Mouse (Mus musculus) hindbrain, embryonic 16.5 days (tissue): ENCODE measurements around the gene Lmo7. TPM values are rescaled to one million over a fixed set of nuclear protein-coding genes. Genes with fewer than 3 reads are reported as not detected.

ENCODE experiments used
- ATAC-seq: fragments of 200-750 bp; cut with Nextera tagmentation; 2 replicates; pipeline ENCODE4 v1.8.0; 2017; ENCODE audit warnings: moderate TSS enrichment, moderate library complexity
- H3K27ac ChIP-seq: fragments of 300-500 bp; sonication (generic); 2 replicates; pipeline ENCODE4 v1.5.1; 2014; ENCODE audit warnings: low read depth, mild to moderate bottlenecking, control low read depth, low read length, moderate library complexity
- H3K27me3 ChIP-seq: fragments of 300-500 bp; sonication (generic); replicated peaks from 2 replicates; pipeline ENCODE4 v1.6.1; 2014; ENCODE audit warnings: low read length; ENCODE audit not compliant: control insufficient read depth, insufficient read depth
- H3K36me3 ChIP-seq: fragments of 300-500 bp; sonication (generic); 2 replicates; pipeline ENCODE4 v1.6.1; 2014; ENCODE audit warnings: mild to moderate bottlenecking, low read length, moderate library complexity, mixed read lengths; ENCODE audit not compliant: control insufficient read depth, insufficient read depth
- H3K4me1 ChIP-seq: fragments of 300-500 bp; sonication (generic); 2 replicates; pipeline ENCODE4 v1.6.1; 2014; ENCODE audit warnings: low read depth, low read length; ENCODE audit not compliant: control insufficient read depth, insufficient read depth
- H3K4me2 ChIP-seq: fragments of 300-500 bp; sonication (generic); 2 replicates; pipeline ENCODE4 v1.6.1; 2014; ENCODE audit warnings: mild to moderate bottlenecking, low read length, control low read depth, moderate library complexity
- H3K4me3 ChIP-seq: fragments of 300-500 bp; sonication (generic); 2 replicates; pipeline ENCODE4 v1.5.1; 2014; ENCODE audit warnings: mild to moderate bottlenecking, low read length, control low read depth, moderate library complexity
- H3K9ac ChIP-seq: fragments of 300-500 bp; sonication (generic); 2 replicates; pipeline ENCODE4 v1.6.1; 2014; ENCODE audit warnings: low read depth, mild to moderate bottlenecking, control low read depth, low read length, moderate library complexity
- H3K9me3 ChIP-seq: fragments of 300-500 bp; sonication (generic); 2 replicates; pipeline ENCODE4 v1.6.1; 2014; ENCODE audit warnings: mild to moderate bottlenecking, low read length, moderate library complexity; ENCODE audit not compliant: control insufficient read depth
- WGBS: fragments of 180-500 bp; shearing (Covaris S2); extraction: QIAGEN DNeasy Blood & Tissue Kit; methylation state at CpG from one replicate; pipeline ENCODE4 v1.1.7; 2014; 5-methylcytosine and 5-hydroxymethylcytosine counted together
- polyA plus RNA-seq: library from polyadenylated mRNA; unstranded; fragments of >200 nt; fragmentation: Nextera tagmentation; extraction: Ambion mirVana; gene quantifications from 2 replicates; pipeline ENCODE4 v1.2.1, GENCODE M21; 2015

Gene Lmo7
- polyA plus RNA-seq, 1 experiment from 2014 or later = 2.3 TPM

DNA sequence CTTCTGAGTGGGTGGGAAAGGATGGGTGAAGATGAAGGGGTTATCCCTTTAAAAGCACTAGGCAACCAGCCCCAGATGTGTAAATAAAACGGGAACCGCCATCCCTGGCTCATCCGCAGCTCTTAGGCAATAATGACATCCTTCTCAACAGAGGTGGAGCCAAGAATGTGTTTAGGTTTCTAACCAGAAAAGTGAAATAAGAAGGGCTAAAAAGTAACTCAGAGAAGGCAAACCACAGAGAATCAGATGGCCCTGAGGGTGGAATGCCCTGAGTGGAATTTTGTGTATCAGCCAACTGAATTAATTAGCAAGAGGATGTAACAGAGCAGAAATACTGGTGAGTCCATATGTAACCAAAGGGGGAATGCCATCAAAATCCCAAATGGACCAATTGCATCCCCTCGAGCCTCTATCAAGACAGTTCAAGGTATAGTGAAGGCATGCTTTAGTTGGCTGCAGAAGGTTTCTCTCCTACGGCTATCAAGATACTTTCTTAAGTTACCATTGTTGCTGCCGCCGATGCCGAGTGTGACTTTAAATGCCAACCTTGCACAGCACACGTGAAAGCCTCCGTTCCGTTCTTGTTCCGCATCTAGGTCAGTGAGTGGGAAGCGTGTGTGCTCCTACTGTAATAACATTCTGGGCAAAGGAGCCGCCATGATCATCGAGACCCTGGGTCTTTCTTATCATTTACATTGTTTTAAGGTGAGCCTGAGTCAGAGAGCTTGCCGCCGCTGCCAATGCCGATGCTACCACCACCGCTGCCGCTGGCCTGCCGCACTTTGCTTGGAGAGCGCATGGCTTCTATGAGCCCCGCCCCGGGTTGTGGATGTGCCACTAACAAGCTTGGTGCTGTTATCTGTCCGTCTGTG, 201.1 kb downstream of the Lmo7 start:
- Histone ChIP-seq H3K4me1 (no peaks in the 10 kb centered on the region), H3K27me3 (no peaks in the 10 kb centered on the region), H3K36me3 (no peaks in the 10 kb centered on the region), H3K27ac (no peak overlapping the region), H3K9me3 (no peaks in the 10 kb centered on the region), H3K4me2 (no peak overlapping the region), H3K4me3 (no peak overlapping the region), H3K9ac (no peak overlapping the region)
- 95% methylated on average over 25 of the region's 25 CpGs for WGBS
- no peak for ATAC-seq

GRCm38 (mm10) chr14:101931448-101931750, 201.6 kb downstream of the Lmo7 start:
- H3K36me3 ChIP-seq = no peaks in the 10 kb centered on the region
- H3K9ac ChIP-seq = no peak overlapping the region
- no peak overlapping the region for H3K4me2 ChIP-seq
- 91% methylated on average over 4 of the region's 4 CpGs for WGBS
- H3K4me3 ChIP-seq = no peak overlapping the region
- no peak overlapping the region for H3K27ac ChIP-seq
- no peaks in the 10 kb centered on the region for H3K9me3 ChIP-seq
- H3K4me1 ChIP-seq = no peaks in the 10 kb centered on the region
- no peak for ATAC-seq
- no peaks in the 10 kb centered on the region for H3K27me3 ChIP-seq

DNA sequence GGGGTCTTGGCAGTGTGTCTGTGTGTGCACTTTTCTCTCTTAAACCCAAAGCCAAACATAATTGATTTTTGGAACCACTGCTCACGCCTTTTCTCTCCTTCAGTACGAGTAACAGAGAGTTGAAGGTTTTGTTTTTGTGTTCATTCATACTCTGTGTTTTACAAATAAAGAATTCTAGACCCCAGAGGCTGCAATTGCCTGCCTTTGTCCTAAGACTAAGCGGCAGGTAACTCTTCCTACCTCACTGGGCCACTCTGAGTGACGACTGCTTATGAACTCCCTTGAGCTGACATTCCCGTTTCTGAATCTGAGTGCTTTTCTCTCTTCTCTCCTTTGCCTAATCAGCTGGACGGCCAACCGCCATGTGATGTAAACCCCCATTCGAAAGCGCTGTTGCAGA, 203.8 kb downstream of the Lmo7 start:
- no peak for ATAC-seq
- H3K9ac ChIP-seq = no peak overlapping the region
- H3K27me3 ChIP-seq = no peaks in the 10 kb centered on the region
- H3K27ac ChIP-seq = no peak overlapping the region
- no peaks in the 10 kb centered on the region for H3K9me3 ChIP-seq
- H3K4me2 ChIP-seq = no peak overlapping the region
- no peaks in the 10 kb centered on the region for H3K36me3 ChIP-seq
- no peak overlapping the region for H3K4me3 ChIP-seq
- no peaks in the 10 kb centered on the region for H3K4me1 ChIP-seq
- 76% methylated on average over 9 of the region's 9 CpGs for WGBS

- Histone ChIP-seq H3K27ac (no peak overlapping the region), H3K9me3 (no peaks in the 10 kb centered on the region), H3K4me3 (no peak overlapping the region; the same call in 1 of the 2 replicates), H3K27me3 (no peaks in the 10 kb centered on the region; the same call in 1 of the 2 replicates), H3K4me2 (peak overlapping the region; percentile 48), H3K4me1 (peaks cover 3% of the 10 kb centered on the region), H3K36me3 (no peaks in the 10 kb centered on the region), H3K9ac (peak overlapping the region; percentile 29)
- WGBS = 11% methylated on average over 4 of the region's 4 CpGs
- ATAC-seq = peak; percentile 68
Observed at GRCm38 (mm10) chr14:101942971-101943370, 213.2 kb downstream of the Lmo7 start.

- H3K4me2 ChIP-seq = 0 out of 2 replicates have a peak overlapping the region, but pooled peaks have one; percentile 6
- WGBS = 56% methylated on average over 21 of the region's 21 CpGs
- peak; percentile 67; the same call in 1 of the 2 replicates for ATAC-seq
- H3K36me3 ChIP-seq = no peaks in the 10 kb centered on the region
- no peak overlapping the region for H3K4me3 ChIP-seq
- no peaks in the 10 kb centered on the region for H3K9me3 ChIP-seq
- H3K27ac ChIP-seq = no peak overlapping the region
- peaks cover 3% of the 10 kb centered on the region for H3K4me1 ChIP-seq
- H3K9ac ChIP-seq = no peak overlapping the region
- no peaks in the 10 kb centered on the region; the same call in 1 of the 2 replicates for H3K27me3 ChIP-seq
Observed at GRCm38 (mm10) chr14:101946711-101947516, 217.2 kb downstream of the Lmo7 start.

GRCm38 (mm10) chr14:101949114-101949513, 219.4 kb downstream of the Lmo7 start:
- 69% methylated on average over 2 of the region's 2 CpGs for WGBS
- Histone ChIP-seq H3K9ac (no peak overlapping the region), H3K36me3 (no peaks in the 10 kb centered on the region), H3K4me2 (no peak overlapping the region), H3K4me1 (no peaks in the 10 kb centered on the region), H3K27ac (no peak overlapping the region), H3K27me3 (no peaks in the 10 kb centered on the region; the same call in 1 of the 2 replicates), H3K9me3 (no peaks in the 10 kb centered on the region), H3K4me3 (no peak overlapping the region)
- no peak for ATAC-seq

- Histone ChIP-seq H3K27me3 (no peaks in the 10 kb centered on the region), H3K4me2 (no peak overlapping the region), H3K4me1 (no peaks in the 10 kb centered on the region), H3K9me3 (no peaks in the 10 kb centered on the region), H3K36me3 (no peaks in the 10 kb centered on the region), H3K9ac (no peak overlapping the region), H3K4me3 (no peak overlapping the region), H3K27ac (no peak overlapping the region)
- 60% methylated on average over 6 of the region's 6 CpGs for WGBS
- ATAC-seq = peak; percentile 54; the same call in 1 of the 2 replicates
Observed at GRCm38 (mm10) chr14:101951107-101951506, 221.3 kb downstream of the Lmo7 start.

GRCm38 (mm10) chr14:101953793-101954468, 224.2 kb downstream of the Lmo7 start:
- Histone ChIP-seq H3K27ac (no peak overlapping the region), H3K9ac (no peak overlapping the region), H3K4me1 (no peaks in the 10 kb centered on the region), H3K9me3 (no peaks in the 10 kb centered on the region), H3K36me3 (no peaks in the 10 kb centered on the region), H3K4me3 (no peak overlapping the region), H3K27me3 (no peaks in the 10 kb centered on the region), H3K4me2 (no peak overlapping the region)
- no peak for ATAC-seq
- 88% methylated on average over 9 of the region's 9 CpGs for WGBS

DNA sequence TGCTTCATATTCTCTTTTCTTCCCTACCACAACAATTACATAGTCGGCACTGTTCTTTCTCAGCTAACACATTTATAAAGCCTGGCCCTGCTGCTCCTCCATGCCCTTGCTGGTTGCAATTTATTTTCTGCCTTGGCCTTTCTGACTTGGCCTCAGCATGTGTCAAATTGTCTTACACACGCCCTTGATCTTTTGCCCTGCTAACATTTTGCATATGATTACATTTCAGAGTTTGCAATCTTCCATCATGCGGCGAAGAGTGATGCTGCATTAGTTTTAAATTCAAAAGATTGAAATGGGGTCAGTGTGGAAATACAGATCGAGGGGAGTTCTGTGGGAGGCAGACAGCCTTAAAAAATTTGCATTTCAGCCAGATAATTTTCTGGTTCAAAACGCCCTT, 234.6 kb downstream of the Lmo7 start:
- Histone ChIP-seq H3K4me2 (no peak overlapping the region), H3K27me3 (no peaks in the 10 kb centered on the region), H3K4me1 (no peaks in the 10 kb centered on the region), H3K4me3 (no peak overlapping the region), H3K27ac (no peak overlapping the region), H3K9ac (no peak overlapping the region), H3K36me3 (no peaks in the 10 kb centered on the region), H3K9me3 (no peaks in the 10 kb centered on the region)
- no peak for ATAC-seq
- WGBS = 60% methylated on average over 6 of the region's 6 CpGs
